Mouse (Mus musculus) midbrain, embryonic 16.5 days (tissue): ENCODE data around the gene Il6ra. TPM values are rescaled to one million over a fixed set of nuclear protein-coding genes. Genes with fewer than 3 reads are reported as not detected.

Experiments used
- ATAC-seq: fragments of 200-750 bp; cut with Nextera tagmentation; 2 replicates; pipeline ENCODE4 v1.8.0; 2017; ENCODE audit warnings: moderate TSS enrichment
- H3K27ac ChIP-seq: fragments of 300-500 bp; sonication (generic); 2 replicates; pipeline ENCODE4 v1.5.1; 2014; ENCODE audit warnings: mild to moderate bottlenecking, low read length, mixed read lengths
- H3K27me3 ChIP-seq: fragments of 300-500 bp; sonication (generic); 2 replicates; pipeline ENCODE4 v1.6.1; 2014; ENCODE audit warnings: low read depth, low read length, mixed read lengths; ENCODE audit not compliant: control insufficient read depth, insufficient read depth
- H3K36me3 ChIP-seq: fragments of 300-500 bp; sonication (generic); 2 replicates; pipeline ENCODE4 v1.6.1; 2014; ENCODE audit warnings: mild to moderate bottlenecking, low read length, moderate library complexity, mixed read lengths; ENCODE audit not compliant: control insufficient read depth, insufficient read depth
- H3K4me1 ChIP-seq: fragments of 300-500 bp; sonication (generic); 2 replicates; pipeline ENCODE4 v1.6.1; 2014; ENCODE audit warnings: mild to moderate bottlenecking, low read length, mixed read lengths; ENCODE audit not compliant: control insufficient read depth, insufficient read depth
- H3K4me2 ChIP-seq: fragments of 300-500 bp; sonication (generic); 2 replicates; pipeline ENCODE4 v1.6.1; 2014; ENCODE audit warnings: mild to moderate bottlenecking, low read length, mixed read lengths
- H3K4me3 ChIP-seq: fragments of 300-500 bp; sonication (generic); 2 replicates; pipeline ENCODE4 v1.5.1; 2014; ENCODE audit warnings: low read depth, mild to moderate bottlenecking, low read length, moderate library complexity, mixed read lengths
- H3K9ac ChIP-seq: fragments of 300-500 bp; sonication (generic); 2 replicates; pipeline ENCODE4 v1.6.1; 2014; ENCODE audit warnings: low read depth, low read length, mixed read lengths
- H3K9me3 ChIP-seq: fragments of 300-500 bp; sonication (generic); replicated peaks from 2 replicates; pipeline ENCODE4 v1.6.1; 2014; ENCODE audit warnings: mild to moderate bottlenecking, low read length, mixed read lengths; ENCODE audit not compliant: control insufficient read depth, poor library complexity, severe bottlenecking
- WGBS: fragments of 180-500 bp; shearing (Covaris S2); extraction: QIAGEN DNeasy Blood & Tissue Kit; methylation state at CpG from one replicate; pipeline ENCODE4 v1.1.7; 2014; 5-methylcytosine and 5-hydroxymethylcytosine counted together
- polyA plus RNA-seq: library from polyadenylated mRNA; unstranded; fragments of >200 nt; fragmentation: Nextera tagmentation; extraction: Ambion mirVana; gene quantifications from 2 replicates; pipeline ENCODE4 v1.2.1, GENCODE M21; 2015

Gene Il6ra
- 0.75 and 0.78 TPM in 2 replicates for polyA plus RNA-seq

DNA sequence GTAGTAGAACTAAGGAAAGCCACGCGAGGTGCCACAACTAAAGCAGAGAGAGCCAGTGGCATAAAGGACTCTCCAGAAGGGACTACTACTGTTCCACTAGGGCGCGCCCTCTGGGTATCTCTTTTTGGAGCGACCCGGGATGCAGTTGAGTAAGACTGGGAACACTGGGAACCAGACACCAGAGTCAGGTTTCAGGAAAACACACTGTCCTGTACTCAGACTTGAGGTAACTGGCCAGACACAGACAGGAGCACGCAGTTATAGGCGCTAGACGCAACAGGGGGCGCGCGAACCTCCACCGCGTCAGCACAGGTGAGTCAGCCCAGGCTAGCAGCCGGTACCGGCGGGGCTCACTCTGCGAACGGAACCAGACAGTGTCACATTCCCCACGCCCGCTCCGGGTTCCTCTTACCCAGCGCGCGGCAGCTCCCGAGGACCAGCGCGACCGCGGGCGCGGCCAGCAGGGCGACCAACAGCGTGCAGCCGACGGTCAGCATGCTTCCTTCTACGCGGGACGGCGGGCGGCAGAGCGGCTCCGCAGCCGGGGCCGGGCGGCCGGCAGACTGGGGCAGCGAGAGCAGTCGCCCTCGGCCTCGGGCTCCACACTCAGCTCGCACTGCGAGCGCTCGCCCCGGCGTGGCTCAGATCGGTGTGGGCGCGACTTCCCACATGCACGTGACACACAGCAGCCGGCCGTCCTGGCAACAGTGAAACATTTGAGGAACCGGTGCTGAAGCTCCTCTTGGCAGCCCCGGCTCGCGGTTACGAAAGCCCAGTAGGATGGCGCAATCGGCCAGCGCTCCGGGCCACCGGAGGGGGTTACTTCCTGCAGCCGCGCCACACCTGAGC, at the start of gene Il6ra:
Il6ra (minus strand) TSS at position 654 of the 849 bp plus-strand sequence.
- H3K27me3 ChIP-seq: peaks cover 19% of the 10 kb centered on the region
- peak within 1 kb of the TSS; percentile 60 for H3K4me3 ChIP-seq
- H3K36me3 ChIP-seq: no peaks in the 10 kb centered on the region
- 2% methylated on average over 73 of the region's 75 CpGs for WGBS
- H3K4me2 ChIP-seq: peak within 1 kb of the TSS; percentile 98
- peak within 1 kb of the TSS; percentile 71 for H3K9ac ChIP-seq
- no peaks in the 10 kb centered on the region for H3K9me3 ChIP-seq
- H3K4me1 ChIP-seq: peaks cover 10% of the 10 kb centered on the region; the same call in 1 of the 2 replicates
- H3K27ac ChIP-seq: no peak within 1 kb of the TSS
- peak; percentile 92 for ATAC-seq

DNA sequence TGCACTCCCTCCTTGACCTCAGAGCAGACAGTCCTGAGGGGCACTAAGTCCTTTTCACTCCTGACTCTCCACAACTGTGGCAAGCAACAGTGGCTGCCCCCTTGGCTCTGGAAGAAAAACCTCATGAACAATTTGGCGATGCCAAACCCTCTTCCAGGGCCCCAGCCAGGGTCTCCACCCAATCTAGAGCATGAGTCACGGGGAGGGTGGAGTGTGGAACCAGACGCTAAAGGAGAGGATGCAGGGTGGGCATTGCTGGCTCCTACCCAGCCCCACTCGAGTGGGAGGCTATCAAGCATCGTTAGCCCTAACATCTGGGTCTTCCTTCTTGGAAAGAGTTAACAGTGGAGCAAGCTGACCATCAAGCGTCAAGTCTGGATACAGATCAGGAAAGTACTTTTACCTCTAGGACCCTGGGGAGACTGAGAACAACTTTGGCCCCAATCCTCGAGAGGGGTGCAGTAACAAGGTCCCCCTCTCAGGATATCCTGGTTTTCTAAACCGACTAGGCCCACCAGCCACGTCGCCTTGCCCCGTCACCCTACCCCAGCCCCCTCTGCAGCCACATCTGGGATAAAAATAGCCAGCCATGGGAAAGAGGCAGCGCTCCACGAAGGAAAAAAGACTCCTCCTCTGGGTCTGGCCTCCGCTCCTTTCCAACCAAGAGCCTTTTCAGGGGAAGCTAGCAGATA, 49.2 kb upstream of the Il6ra start:
- H3K4me1 ChIP-seq: peaks cover 41% of the 10 kb centered on the region
- ATAC-seq: no peak

GRCm38 (mm10) chr3:89961436-89961835, 48.4 kb upstream of the Il6ra start:
- Histone ChIP-seq H3K9ac (no peak overlapping the region), H3K4me1 (peaks cover 41% of the 10 kb centered on the region), H3K4me3 (peak overlapping the region; percentile 85), H3K27ac (no peak overlapping the region), H3K4me2 (peak overlapping the region; percentile 88), H3K27me3 (no peaks in the 10 kb centered on the region), H3K9me3 (no peaks in the 10 kb centered on the region), H3K36me3 (peaks cover 11% of the 10 kb centered on the region; the same call in 1 of the 2 replicates)
- WGBS: 69% methylated on average over 4 of the region's 4 CpGs
- no peak for ATAC-seq

More for the DNA sequence above, 49.2 kb upstream of the Il6ra start:
- Histone ChIP-seq H3K27ac (peak overlapping the region; percentile 89), H3K36me3 (peaks cover 4% of the 10 kb centered on the region; the same call in 1 of the 2 replicates), H3K4me2 (peak overlapping the region; percentile 88), H3K9me3 (no peaks in the 10 kb centered on the region), H3K9ac (peak overlapping the region; percentile 97), H3K4me3 (peak overlapping the region; percentile 85), H3K27me3 (no peaks in the 10 kb centered on the region)
- 6% methylated on average over 14 of the region's 14 CpGs for WGBS

GRCm38 (mm10) chr3:89960469-89960868, 47.5 kb upstream of the Il6ra start:
- WGBS: 0% methylated on average over 30 of the region's 30 CpGs
- Histone ChIP-seq H3K4me3 (peak overlapping the region; percentile 60), H3K27ac (peak overlapping the region; percentile 74), H3K4me2 (peak overlapping the region; percentile 88), H3K27me3 (no peaks in the 10 kb centered on the region), H3K4me1 (peaks cover 41% of the 10 kb centered on the region), H3K9me3 (no peaks in the 10 kb centered on the region), H3K36me3 (peaks cover 20% of the 10 kb centered on the region; the same call in 1 of the 2 replicates), H3K9ac (peak overlapping the region; percentile 78)
- ATAC-seq: peak; percentile 90

DNA sequence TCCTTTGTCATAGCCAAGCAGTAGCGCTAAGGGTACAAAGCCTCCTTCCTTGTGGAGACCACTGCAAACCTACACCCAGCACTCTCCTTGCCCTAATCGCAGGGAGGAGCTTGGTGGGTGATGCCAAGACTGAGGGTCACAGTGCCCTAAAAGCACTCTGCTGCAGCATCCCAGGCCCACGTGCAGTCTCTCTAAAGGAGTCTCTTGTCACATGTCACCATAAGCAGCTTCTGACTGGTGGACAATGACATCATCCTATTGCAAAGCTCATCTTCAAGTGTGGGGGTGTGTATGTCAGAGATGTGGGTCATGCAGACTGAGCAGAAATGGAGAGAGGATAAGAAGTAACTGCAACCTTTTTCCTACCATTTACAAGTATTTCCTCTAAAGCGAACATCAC, 46.4 kb upstream of the Il6ra start:
- Histone ChIP-seq H3K4me2 (peak overlapping the region; percentile 88), H3K9me3 (no peaks in the 10 kb centered on the region), H3K4me3 (peak overlapping the region; percentile 60), H3K9ac (peak overlapping the region; percentile 78), H3K4me1 (peaks cover 34% of the 10 kb centered on the region), H3K27me3 (no peaks in the 10 kb centered on the region), H3K36me3 (peaks cover 23% of the 10 kb centered on the region), H3K27ac (0 out of 2 replicates have a peak overlapping the region, but pooled peaks have one; percentile 47)
- peak; percentile 12; the same call in 1 of the 2 replicates for ATAC-seq
- 64% methylated on average over 4 of the region's 4 CpGs for WGBS

DNA sequence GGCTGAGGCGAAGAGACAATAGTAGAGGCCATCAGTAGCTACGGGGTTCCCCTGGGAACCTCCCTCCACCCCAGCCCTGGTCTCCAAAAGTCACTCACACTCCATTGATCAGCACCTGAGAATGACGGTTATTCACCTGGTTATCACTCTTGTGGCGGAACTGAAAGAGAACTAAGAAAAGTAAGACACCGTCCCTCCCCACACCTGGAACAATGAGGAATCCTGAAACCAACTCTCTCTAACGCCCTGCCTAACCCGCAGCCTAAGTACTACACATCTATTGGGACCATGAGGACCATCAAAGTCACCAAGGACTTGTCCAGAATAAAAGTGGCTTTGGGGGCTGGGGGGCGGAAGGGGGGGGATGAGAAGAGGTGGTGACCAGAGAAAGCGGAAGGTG, 44.9 kb upstream of the Il6ra start:
- Histone ChIP-seq H3K4me1 (peaks cover 31% of the 10 kb centered on the region), H3K9me3 (no peaks in the 10 kb centered on the region), H3K4me2 (no peak overlapping the region), H3K4me3 (no peak overlapping the region), H3K27me3 (no peaks in the 10 kb centered on the region), H3K9ac (no peak overlapping the region), H3K36me3 (peaks cover 31% of the 10 kb centered on the region), H3K27ac (no peak overlapping the region)
- 98% methylated on average over 9 of the region's 9 CpGs for WGBS
- no peak for ATAC-seq

- Histone ChIP-seq H3K9me3 (no peaks in the 10 kb centered on the region), H3K4me3 (no peak overlapping the region), H3K27ac (no peak overlapping the region), H3K9ac (no peak overlapping the region), H3K4me1 (peaks cover 20% of the 10 kb centered on the region), H3K27me3 (no peaks in the 10 kb centered on the region), H3K4me2 (no peak overlapping the region), H3K36me3 (peaks cover 44% of the 10 kb centered on the region)
- no peak for ATAC-seq
- WGBS: 97% methylated on average over 7 of the region's 7 CpGs
Observed at GRCm38 (mm10) chr3:89956177-89956971, 43.4 kb upstream of the Il6ra start.

- peaks cover 50% of the 10 kb centered on the region for H3K36me3 ChIP-seq
- WGBS: 4% methylated on average over 4 of the region's 4 CpGs
- H3K4me1 ChIP-seq: peaks cover under 1% of the 10 kb centered on the region; the same call in 1 of the 2 replicates
- ATAC-seq: 0 out of 2 replicates have a peak, but pooled peaks have one; percentile 45
- H3K27ac ChIP-seq: no peak overlapping the region
- H3K9ac ChIP-seq: no peak overlapping the region
- no peaks in the 10 kb centered on the region for H3K27me3 ChIP-seq
- H3K9me3 ChIP-seq: no peaks in the 10 kb centered on the region
- no peak overlapping the region for H3K4me3 ChIP-seq
- no peak overlapping the region for H3K4me2 ChIP-seq
Observed at GRCm38 (mm10) chr3:89953420-89953819, 40.4 kb upstream of the Il6ra start.
